Mouse (Mus musculus) spleen, postnatal 4 days (tissue): ENCODE data around the gene Ncapg2.

Source experiments
- DNase-seq, 2 experiments: peaks; one replicate each; pipeline ENCODE4 v3.0.0; 2022; ENCODE audit warnings: low spot score in 2 of 2

Gene Ncapg2

DNA sequence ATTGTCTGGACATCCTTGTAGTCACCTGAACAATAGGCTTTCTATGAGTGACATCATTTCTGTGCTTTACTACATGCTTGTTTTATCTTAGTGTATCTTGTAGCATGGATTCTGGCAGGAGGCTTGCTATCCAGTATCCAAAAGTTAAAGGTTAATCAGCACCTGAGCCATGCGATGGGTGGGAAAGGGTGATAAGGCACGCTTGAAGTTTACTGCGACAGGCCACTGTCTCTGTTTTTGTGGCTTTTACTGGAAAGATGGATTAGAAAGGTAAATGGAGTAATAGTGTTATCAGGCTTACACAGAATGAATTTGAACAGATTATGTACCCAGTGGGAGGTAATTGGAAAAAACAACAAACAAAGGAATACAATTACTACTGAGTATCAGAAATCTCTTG is 37.0 kb downstream of the Ncapg2 start:
- no peak for DNase-seq

- no peak for DNase-seq
These were observed 44.3 kb downstream of the Ncapg2 start for GRCm38 (mm10) chr12:116449536-116449935.

DNA sequence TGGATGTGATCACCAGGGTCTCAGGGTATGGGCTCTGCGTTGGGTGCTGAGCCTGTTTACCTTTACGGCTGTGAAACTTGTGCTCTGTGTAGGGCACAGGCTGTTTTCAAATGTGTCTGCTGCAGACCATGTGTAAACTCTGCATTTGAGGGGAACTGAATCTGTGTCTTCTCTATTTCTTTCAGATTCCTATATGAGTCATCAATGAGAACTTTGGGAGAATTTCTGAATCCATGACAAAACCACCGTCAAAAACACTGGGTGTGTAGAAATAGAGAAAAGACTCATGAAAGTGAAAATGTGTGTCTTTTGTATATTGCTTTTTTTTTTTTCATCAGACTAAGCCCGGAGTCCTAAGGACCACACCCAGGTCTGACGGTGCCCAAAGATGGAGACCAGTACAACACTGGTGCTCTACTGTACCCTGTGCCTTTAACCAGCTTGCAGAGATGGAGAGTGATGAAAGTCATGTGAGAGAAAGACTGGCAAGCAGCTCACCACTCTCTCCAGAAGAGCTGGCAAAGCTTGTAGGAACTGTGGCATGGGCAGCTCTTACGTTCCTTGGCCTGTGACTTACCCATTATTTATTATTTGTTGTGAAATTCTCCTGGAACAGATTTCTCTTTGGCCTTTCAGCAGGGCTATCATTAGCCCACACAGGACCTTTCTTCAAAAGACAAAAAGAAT is 55.3 kb downstream of the Ncapg2 start:
- DNase-seq = no peak

DNA sequence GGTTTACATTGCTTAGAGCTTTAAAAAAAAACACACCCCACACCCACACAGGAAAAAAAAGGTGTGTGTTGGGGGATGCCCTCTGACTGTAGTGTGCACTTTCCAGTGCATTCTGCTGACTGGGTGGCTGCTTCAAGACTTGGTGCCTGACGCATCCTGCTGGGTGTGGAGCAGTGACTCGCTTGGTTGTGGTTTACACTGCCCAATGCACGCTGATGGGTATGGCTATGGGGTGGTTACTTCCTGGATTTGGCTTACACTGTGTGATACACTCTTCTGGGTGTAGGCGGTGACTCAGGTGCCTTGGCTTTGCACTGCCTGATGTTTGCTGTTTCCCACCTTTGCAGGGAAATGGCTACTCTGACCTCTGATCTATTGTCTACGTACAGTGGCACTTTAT is 61.8 kb downstream of the Ncapg2 start:
- no peak for DNase-seq

DNA sequence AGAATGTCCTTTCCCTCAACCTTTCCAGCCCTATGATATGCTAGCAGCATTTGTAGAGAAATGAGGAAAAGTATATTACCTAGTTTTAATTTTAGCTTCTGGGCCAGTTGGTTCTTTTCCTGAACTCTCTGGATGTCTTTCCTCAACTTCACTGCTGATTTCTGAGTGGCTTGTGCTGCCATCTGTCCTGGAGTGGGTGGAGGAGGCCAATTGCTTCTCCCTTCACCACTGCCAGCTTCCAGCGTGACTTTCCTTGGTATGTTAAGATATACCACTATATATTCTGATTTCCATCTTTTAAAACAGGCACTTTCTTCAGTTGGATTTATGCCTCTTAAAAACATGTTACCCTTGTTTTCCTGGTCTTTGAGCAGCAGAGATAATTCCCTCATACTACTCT is 63.1 kb downstream of the Ncapg2 start:
- DNase-seq = no peak

- DNase-seq = no peak
These were observed 63.9 kb downstream of the Ncapg2 start for GRCm38 (mm10) chr12:116469096-116469495.

DNA sequence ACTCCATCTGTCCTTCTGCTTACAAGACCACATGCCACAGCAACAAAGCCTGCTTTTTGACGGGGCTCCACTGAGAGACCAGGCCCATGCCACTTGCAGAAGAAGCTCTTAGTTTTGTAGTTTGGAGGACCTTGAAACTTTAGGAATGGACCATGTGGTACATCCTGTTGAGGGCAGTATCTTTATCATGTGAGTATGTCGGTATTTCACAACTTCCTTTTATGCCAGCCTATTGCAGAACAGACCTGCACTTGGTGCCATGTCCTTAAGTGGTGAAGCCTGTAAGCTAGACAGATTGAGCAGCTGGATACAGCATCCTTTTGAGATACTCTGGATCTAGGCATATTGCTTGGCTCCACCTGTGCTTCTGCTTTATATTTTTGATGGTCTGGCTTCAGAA is 68.1 kb downstream of the Ncapg2 start:
- no peak for DNase-seq

DNA sequence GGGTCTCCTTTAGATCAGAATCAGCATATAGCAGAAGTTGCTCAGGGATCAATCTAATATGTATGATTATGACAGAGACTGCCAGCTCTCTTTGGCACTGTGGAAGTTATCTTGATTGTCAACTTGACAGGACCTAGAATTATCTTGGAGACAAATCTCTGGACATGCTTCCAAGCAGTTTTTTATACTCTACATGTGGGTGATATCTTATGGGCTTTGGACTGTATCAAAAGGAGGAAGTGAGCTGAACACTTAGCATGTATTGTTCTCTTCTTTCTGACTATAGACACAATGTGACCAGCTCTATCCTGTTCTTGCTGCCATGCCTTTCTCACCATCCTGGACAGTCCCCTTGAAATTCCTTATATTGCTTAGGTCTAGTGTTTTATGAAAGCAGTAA is 68.6 kb downstream of the Ncapg2 start:
- no peak for DNase-seq

- DNase-seq = no peak
These were observed 69.5 kb downstream of the Ncapg2 start for GRCm38 (mm10) chr12:116474676-116475075.

DNA sequence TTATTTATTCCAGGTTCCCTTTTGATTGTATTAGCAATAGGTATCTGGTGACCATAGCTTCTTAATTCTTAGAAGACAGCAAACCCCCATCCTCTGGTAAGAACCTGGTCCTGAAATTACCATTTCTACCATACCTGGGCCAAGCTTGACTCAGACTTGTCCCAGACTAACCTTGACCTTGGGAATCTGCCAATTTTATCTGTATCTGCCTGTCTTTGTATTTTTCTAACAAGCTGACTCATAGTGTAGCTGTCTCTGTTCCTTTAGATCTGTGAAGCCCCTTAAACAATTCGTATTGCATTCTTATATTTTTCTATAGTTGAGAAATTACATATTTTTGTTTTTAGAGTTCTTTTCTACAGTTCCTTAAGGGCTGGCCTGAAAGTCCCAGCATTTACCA is 73.6 kb downstream of the Ncapg2 start:
- DNase-seq = no peak

GRCm38 (mm10) chr12:116481921-116482320 is 76.7 kb downstream of the Ncapg2 start:
- no peak for DNase-seq

DNA sequence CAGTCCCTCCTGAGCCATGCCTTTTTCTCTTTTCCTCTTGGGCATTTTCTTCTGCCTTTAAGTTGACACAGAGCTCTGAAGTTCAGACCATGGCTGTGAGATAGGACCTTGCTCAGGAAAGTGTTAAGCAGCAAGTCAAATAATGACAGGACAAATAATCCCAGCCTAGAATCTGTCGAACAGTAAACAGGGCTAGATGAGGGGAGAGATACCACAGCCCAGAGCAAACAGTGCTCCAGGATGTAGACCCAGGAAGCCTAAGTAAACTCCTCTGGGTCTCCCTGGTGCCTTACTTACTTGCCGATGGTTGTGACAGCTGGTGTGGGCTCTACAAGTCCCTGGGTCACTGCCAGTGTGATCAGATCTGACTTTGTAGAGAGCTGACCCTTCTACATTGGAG is 78.4 kb downstream of the Ncapg2 start:
- no peak for DNase-seq

DNA sequence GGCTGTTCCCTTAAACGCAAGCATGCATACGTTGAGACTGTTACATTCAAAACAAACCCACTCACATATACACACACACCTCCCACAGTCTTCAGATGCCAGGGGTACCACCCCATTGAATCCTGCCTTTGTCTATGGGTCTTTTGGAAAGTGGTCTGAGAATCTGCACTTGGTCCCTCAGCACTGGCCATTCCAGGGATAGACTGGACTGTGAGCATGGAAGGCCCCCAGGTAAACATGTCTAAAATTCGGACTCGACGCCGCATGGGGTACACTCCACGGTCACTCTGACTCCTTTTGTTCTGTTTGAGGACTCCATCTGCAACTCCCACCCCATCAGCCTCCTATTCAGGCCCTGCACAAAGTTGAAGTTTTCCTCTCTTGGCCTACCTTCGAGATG is 79.8 kb downstream of the Ncapg2 start:
- DNase-seq = no peak

DNA sequence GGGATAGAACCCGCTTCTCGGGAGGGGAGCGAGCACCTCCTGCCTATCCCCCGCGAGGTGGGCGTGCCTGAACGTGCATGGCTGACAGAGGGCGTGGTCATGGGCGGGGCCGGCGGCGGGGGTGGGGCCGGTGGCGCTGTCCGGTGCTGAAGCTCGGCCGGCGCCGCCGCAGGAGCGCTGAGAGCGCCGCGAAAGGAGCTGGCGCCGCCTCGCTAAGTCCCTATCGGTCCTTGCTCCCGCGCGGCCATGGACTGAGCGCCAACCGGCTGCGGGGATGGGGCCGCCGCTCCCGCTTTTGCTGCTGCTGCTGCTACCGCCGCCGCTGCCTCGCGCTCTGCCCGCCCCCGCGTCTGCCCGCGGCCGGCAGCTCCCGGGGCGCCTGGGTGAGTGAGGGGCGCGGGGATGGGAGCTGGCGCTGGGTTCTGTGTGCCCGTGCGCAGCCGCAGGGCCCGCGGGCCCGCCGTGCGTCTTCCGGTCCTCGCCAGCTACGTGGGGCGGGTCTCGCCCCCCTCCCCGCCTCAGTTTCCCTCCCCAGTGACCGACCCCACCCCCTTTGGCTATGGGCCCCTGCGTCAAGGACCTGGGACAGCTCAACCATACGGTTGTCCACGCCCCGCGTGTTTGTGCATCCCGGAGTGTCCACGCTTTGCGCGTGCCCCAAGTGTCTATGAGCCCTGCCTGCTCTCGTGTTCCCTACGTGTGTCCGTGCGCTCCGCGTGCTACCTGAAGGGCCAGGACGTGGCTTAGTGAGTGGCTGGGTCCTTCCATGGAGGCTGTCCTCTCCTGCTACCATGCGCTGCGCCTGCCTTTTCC is 80.6 kb downstream of the Ncapg2 start, which contains the start of gene Ptprn2:
Gene Ptprn2, plus strand, starts transcription at position 130 of the 813 bp plus-strand sequence.
- DNase-seq = peak; percentile 61 to 84

GRCm38 (mm10) chr12:116486404-116486730 is 81.2 kb downstream of the Ncapg2 start:
- DNase-seq = no peak

GRCm38 (mm10) chr12:116488836-116489235 is 83.6 kb downstream of the Ncapg2 start:
- no peak for DNase-seq

DNA sequence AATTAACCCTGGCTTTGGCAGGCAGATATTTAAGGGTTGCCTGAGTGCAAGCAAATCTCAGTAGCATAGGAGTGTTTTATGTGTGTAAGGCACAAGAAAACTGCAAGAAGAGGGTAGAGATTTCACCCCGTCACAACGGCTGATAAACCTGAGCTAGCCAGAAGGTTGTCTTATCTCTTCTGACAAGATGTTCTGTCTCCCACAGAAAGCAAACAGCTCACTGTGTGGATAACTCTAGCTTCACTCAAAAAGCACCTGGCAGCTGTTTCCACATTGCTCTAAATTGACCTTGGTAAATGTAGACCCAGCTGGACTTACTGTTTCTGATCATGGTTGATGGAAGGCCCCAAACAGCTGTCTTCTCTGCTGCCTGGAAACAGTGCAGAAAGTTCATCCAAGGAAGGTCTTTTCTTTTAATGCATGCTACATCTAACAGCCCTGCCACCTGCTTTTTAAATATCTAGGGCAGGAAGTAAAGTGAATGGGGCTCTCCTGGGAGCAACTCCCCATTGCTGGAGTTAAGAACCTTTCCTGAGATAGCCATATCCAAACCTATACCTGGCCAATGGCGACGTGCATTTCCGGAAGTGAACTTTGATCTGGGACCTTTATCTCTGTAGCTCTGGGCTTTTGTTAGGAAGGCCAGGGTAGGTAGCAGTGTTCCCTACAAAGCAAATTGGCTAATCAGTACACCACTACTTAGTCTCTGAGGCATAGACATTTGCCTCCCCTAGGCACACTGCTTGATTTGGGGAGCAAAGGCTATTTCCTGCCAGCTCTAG is 85.6 kb downstream of the Ncapg2 start:
- no peak for DNase-seq

DNA sequence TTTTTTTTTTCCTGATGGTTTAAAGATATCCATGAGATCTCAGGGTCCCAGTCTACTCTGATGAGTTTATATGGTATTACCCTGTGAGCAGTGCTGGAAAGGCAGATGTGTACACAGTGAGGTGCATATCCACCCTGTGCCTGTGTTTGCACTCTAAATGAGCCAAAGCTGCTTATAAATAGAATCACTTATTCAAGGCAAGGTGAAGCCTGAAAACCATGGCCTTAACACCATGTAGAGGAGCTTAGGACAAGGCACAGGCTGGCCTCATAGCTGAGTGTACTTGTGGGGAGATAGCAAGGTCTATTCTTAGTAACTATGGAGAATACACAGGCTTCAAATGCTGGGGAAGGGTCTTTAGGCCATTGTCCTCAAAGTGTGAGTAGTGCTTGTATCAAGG is 93.5 kb downstream of the Ncapg2 start:
- no peak for DNase-seq

- no peak for DNase-seq
These were observed 95.5 kb downstream of the Ncapg2 start for GRCm38 (mm10) chr12:116500652-116501051.

DNA sequence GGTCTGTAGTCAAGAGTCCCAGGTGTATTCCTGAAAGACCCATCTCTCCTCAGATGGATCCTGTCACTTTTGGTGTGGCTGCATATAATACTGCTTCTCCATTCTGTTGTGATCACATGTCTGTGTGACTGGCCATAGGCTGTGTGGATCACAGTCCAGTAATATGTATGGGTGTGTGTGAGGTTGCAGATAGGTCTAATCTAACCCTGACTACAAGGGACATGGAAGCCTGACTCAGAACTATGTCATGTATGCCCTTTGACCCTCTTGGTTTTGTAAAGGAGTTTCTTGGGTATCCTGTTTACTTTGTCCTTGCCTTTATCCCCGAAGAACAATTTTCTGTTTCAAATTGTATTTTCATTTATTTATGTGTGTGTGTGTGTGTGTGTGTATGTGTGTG is 107.3 kb downstream of the Ncapg2 start:
- DNase-seq = no peak
